Mouse (Mus musculus): ENCODE results near the gene Rab30.

The Rab30 gene

GRCm38 (mm10) chr7:92758067-92758466 lies 16.7 kb downstream of the Rab30 start:
- DNase-seq = peak; percentile 84

DNA sequence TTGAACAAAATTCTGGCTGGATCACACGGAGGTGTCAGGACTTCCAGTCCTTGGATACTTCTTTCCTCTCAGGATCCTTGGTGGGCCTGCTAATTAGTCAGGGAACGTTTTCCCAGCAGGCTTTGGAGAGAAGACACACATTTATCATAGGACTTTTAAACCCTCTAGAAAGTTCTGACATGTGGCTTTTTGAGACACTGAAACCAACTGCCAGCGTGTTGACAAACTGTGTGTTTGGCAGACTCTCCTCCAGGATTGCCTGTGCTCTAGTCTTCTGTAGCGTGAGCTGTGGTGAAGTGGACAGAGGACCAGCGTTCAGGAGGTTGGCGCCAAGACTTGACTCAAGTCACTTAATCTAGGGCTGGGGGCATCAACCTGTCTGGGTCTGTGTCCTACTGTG lies 19.2 kb downstream of the Rab30 start:
- peak; percentile 48 for DNase-seq

DNA sequence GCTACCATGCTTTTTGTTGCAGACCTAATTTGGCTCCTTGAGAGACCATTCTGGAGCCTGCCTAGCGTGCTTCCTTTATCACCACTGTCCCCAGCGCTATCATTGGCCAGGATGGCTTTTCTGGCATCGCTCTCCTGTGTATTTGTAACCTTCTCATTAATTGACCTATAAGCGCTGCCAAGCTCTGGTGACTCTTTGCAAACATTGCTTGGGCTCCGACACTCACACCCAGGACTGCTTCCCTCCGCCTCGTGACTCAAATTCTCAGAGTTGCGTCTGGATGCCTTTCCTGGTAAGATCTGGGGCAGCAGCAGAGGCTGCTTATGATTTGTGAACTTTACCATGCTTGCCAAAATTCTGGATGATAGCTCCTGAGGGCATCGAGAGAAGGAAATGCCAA lies 19.8 kb downstream of the Rab30 start:
- peak; percentile 97 for DNase-seq

DNA sequence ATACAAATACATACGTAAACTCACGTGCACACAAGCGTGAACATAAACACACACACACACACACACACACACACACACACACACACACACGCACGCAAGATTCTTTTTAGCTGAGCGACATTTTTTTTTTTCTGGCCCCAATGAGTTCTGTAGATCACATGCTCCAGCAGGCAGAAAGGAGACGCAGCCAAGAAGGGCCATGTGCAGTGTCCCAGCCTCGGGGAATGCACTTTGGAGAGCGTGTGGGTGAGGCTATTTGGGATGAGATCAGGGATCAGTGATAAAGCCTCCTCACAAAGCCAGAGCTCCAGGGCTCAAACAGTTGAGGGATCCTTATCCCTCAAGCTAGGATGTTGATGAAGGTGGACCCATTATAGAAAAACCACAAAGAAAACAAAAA lies 24.0 kb downstream of the Rab30 start:
- peak; percentile 93 for DNase-seq

GRCm38 (mm10) chr7:92766096-92767090 lies 25.0 kb downstream of the Rab30 start:
- peak; percentile 85 for DNase-seq

DNA sequence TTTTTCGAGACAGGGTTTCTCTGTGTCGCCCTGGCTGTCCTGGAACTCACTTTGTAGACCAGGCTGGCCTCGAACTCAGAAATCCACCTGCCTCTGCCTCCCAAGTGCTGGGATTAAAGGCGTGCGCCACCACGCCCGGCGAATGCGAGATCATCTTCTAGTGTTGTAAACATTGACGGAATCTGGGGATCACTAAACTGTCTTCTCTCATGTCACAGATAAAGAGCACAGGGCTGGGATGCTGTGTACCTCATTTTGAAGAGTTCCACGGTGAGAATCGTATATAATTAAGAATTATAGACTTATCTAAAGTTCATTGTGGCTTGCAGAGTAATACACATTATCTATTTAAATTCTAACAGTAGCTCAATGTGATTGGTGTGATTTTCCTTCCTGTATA lies 26.7 kb downstream of the Rab30 start:
- DNase-seq = peak; percentile 51

GRCm38 (mm10) chr7:92768859-92769258 lies 27.5 kb downstream of the Rab30 start:
- DNase-seq = peak; percentile 79

DNA sequence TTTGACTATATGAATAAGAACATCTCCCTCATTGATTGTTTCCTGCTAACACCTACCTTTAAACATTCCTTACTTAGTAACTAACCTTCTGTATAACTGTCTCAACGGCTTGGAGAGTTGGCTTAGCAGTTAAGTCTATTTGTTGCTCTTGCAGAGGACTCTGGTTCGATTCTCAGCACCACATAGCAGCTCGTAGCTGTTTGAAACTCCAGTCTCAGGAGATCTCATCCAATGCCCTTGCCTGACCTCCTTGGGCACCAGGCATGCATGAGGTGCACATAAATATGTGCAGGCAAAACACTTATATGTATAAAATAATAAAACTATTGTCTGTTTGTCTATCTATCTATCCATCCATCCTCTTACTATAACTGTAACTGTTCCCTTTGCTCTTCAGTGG lies 31.6 kb downstream of the Rab30 start:
- peak; percentile 52 for DNase-seq

DNA sequence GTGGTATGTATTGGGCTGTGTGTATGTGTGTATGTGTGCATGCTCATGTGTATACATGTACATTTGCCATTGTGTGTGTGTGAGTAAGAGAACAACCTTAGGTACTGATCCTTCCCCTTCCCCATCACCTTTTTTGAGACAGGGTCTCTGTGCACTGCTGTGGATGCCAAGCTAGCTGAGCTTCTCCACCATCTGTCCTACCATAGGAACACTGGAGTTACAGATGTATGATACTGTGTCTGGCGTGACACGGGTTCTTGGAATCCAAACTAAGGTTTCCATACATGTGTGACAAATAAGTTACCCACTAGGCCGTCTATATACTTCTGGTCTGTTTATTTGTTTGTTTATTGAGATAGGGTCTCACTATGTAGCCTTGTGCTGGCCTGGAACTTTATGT lies 32.2 kb downstream of the Rab30 start:
- peak; percentile 61 for DNase-seq

GRCm38 (mm10) chr7:92774741-92775140 lies 33.3 kb downstream of the Rab30 start:
- DNase-seq = peak; percentile 71

GRCm38 (mm10) chr7:92775703-92776102 lies 34.3 kb downstream of the Rab30 start:
- DNase-seq = peak; percentile 88

GRCm38 (mm10) chr7:92776647-92777046 lies 35.2 kb downstream of the Rab30 start:
- no peak for DNase-seq

DNA sequence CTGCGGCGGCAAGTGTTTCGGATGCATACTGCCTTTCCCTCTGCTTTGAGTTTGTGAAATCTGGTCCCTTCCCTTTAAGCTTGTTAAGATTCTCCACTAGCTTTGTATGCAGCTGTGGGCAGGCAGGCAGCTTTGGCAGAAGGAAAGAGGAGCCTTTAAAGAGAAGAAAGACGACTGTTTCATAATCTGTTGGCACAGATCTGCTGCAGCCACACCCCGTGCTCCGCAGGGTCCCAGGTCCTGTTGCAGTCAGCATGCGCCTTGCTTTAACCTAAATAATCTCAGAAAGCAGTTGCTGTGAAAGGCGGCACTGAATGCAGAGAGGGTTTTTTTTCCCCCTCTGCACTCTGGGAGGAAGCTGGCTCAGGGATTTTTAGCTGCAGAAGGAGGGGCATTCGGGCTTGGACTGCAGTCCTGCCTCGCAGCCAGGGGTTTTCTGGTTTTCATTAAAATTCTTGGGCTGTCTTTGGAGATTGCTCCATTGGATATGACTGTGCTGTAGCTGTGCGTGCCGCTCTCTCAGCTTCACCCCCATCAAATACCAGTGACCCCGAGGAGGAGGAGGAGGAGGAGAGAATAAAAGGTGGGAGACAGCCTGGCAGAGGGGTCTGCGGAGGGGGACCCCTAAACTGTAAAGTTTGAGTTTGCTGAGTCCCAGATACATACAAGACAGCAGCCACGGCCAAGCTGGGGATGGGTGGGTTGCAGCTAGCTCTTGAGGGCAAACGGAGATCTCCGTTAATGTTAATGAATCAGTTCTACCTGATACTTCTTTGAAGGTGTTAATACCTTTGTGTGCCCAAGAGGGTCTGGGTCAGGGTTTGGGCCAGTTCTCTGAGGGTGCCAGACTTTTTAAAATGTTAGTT lies 35.9 kb downstream of the Rab30 start:
- DNase-seq = peak; percentile 97

GRCm38 (mm10) chr7:92779058-92779457 lies 37.7 kb downstream of the Rab30 start:
- peak; percentile 27 for DNase-seq

DNA sequence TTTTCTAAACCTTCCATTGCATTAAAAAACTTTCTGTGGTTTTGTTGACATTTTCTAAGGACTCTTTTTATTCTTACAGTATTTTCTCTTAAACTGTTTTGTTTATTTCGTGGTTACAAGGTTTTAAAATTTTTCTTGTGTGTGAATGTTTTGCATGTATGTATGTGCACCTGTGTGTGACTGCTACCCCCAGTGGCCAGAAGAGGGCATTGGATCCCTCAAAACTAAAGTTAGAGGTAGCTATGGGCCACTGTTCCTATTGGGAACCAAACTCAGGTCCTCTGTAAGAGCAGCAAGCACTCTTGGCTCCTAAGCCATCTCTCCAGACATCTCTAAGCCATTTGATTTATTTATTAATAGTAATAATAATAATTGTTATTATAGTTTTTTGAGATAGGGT lies 40.0 kb downstream of the Rab30 start:
- DNase-seq = peak; percentile 29

- DNase-seq = no peak
Observed at GRCm38 (mm10) chr7:92781948-92782347, 40.5 kb downstream of the Rab30 start.

DNA sequence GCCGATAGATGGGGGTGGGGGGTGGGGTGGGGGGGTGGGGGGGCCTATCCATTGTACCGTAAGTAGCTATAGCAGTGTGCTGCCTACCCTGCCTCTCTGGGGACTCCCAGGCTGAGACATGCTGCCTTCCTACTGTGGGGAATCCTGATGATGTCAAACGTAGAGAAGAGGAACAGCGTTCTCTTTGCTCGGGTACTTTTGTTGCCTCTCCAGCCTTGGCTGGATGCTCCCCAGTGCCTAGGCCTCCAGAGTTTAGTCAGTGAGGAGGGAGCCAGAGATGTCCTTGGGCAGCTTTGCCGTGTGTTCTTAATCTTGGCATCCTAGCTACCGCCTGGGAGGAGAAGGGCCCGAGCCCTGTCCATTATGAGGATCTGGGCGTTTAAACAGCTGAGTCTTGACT lies 41.1 kb downstream of the Rab30 start:
- DNase-seq = peak; percentile 87

DNA sequence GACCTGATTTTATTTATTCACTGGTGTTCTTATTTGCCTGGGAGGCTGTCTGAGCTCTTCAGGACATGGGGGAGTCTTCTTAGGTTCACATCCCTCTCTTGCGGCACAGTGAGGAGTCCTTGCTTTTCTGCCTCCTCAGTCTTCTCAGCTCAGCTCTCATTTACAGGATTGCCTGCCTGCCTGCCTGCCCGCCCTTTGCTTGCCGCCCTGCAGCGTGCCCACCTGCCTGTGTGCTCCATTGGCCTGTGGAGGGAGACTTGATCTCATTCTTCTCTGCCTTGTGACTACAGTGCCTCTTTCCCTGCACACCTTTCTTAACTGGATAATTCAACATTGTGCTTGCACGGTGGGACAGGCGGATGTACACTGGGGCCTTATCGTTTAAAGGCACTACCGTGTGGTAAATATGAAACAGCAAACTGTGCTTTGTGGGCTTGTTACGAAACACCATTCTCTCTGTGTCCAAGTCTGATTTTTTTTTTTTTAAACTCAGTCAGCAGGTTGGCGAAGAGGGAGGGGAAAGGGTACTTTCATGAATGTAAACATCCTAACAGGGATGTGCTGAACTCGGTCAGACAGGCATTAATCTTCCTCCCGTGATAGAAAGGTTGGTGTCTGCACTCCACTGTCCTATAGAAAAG lies 41.9 kb downstream of the Rab30 start:
- DNase-seq = peak; percentile 84

DNA sequence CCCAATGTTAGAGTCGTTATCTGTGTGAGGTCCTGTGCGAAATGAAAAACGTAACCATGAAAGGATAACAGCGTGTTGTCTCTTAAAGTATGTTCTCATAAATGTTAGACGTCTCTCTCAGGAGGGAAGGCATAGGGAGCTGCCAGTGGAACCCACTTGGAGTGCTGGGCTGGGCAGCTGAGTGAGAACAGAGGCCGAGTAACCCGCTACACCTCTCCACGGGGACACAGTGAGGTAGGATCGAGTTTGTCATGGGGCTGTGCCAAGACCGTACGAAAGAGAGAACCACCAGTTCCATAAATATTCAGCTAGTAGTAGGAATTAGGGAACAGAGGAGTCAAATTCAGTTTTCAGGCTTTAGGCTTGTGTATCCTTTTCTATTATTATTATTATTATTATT lies 42.5 kb downstream of the Rab30 start:
- peak; percentile 55 for DNase-seq

DNA sequence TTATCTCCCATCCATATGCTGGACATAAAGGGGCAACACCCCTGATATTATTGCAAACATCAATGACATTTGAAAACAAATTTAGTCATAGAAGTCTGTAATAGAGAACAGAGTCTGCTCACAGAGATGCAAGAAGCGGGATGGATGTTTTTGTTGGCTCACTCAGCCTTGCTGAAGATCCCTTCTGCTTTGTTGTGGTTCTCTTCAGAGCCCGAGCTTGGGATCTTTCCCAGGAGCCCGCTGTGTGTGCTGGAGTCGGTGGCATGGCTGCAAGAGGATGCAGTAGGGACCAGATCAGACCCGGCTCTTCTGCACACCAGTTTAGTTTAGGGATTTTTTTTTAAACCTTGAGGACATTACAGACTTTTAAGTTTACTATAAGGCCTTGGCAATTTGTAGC lies 54.3 kb downstream of the Rab30 start:
- peak; percentile 92 for DNase-seq

DNA sequence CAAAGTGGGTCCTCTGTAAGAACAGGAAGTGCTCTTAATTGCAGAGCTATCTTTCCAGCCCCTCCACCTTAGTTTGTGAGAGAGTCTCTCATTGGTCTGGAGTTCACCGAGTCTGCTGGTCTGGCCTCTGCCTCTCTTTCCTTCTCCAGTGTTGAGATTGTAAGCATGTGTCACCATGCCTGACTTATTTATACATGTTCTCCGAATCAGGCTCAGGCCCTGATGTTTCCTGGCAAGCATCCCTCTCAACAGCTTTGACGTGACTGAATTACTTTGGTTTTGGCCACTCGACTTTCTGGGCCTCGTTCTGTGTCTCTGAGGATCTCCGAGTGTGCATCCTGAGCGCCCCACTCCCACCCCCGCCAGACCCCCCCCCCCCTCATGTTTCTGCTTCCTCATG lies 55.4 kb downstream of the Rab30 start:
- peak; percentile 92 for DNase-seq

GRCm38 (mm10) chr7:92799665-92800595 lies 58.5 kb downstream of the Rab30 start:
- peak; percentile 90 for DNase-seq
